Mouse (Mus musculus): ENCODE measurements around the gene Igf1r.
"Not testable (repeated sequence)": the region's sequence is repeated elsewhere in the genome, so short reads cannot be mapped to it uniquely, and the experiment has no call there.

Igf1r gene

GRCm38 (mm10) chr7:68270551-68270950 is 317.9 kb downstream of the Igf1r start:
- DNase-seq (ENCODE audit: low spot score) = no peak

GRCm38 (mm10) chr7:68271816-68272215 is 319.2 kb downstream of the Igf1r start:
- no peak for DNase-seq (ENCODE audit: low spot score)

- no peak for DNase-seq (ENCODE audit: low spot score)
Observed at GRCm38 (mm10) chr7:68272607-68273006, 320.0 kb downstream of the Igf1r start.

GRCm38 (mm10) chr7:68273515-68273914 is 320.9 kb downstream of the Igf1r start, which contains the start of gene Fam169b:
Fam169b (plus strand) TSS chr7:68273839.
- no peak for DNase-seq (ENCODE audit: low spot score)

- no peak for DNase-seq (ENCODE audit: low spot score)
Observed at GRCm38 (mm10) chr7:68274218-68274617, 321.6 kb downstream of the Igf1r start.

- DNase-seq (ENCODE audit: low spot score) = no peak
Observed at GRCm38 (mm10) chr7:68274951-68275350, 322.3 kb downstream of the Igf1r start.

- not testable (repeated sequence) for DNase-seq (ENCODE audit: low spot score)
Observed at GRCm38 (mm10) chr7:68275445-68275837, 322.8 kb downstream of the Igf1r start.

- DNase-seq (ENCODE audit: low spot score) = peak; percentile 87
Observed at GRCm38 (mm10) chr7:68275838-68276731, 323.5 kb downstream of the Igf1r start.

GRCm38 (mm10) chr7:68277054-68277896 is 324.6 kb downstream of the Igf1r start:
- peak; percentile 64 for DNase-seq (ENCODE audit: low spot score)

GRCm38 (mm10) chr7:68277897-68278270 is 325.3 kb downstream of the Igf1r start:
- no peak for DNase-seq (ENCODE audit: low spot score)

GRCm38 (mm10) chr7:68278385-68278784 is 325.8 kb downstream of the Igf1r start:
- no peak for DNase-seq (ENCODE audit: low spot score)

GRCm38 (mm10) chr7:68278908-68279307 is 326.3 kb downstream of the Igf1r start:
- peak; percentile 76 for DNase-seq (ENCODE audit: low spot score)

- DNase-seq (ENCODE audit: low spot score) = no peak
Observed at GRCm38 (mm10) chr7:68279481-68279880, 326.9 kb downstream of the Igf1r start.

- peak; percentile 68 for DNase-seq (ENCODE audit: low spot score)
Observed at GRCm38 (mm10) chr7:68280352-68280869, 327.8 kb downstream of the Igf1r start.

GRCm38 (mm10) chr7:68281341-68281740 is 328.7 kb downstream of the Igf1r start:
- peak; percentile 80 for DNase-seq (ENCODE audit: low spot score)

- peak; percentile 62 for DNase-seq (ENCODE audit: low spot score)
Observed at GRCm38 (mm10) chr7:68282304-68283132, 329.9 kb downstream of the Igf1r start.

- DNase-seq (ENCODE audit: low spot score) = not testable (repeated sequence)
Observed at GRCm38 (mm10) chr7:68283133-68283520, 330.5 kb downstream of the Igf1r start.

Measured in T-cell, adult 2 months (primary cell).